Mouse (Mus musculus) kidney, adult 2 months (tissue): ENCODE measurements around the gene Dlg2.

Experiments used
- CTCF ChIP-seq: fragments of 200-500 bp; conservative IDR thresholded peaks from 2 replicates; pipeline ENCODE4 v1.5.1; 2011; ENCODE audit warnings: low read depth, mild to moderate bottlenecking, control low read depth, low read length, moderate library complexity, mixed read lengths; ENCODE audit not compliant: insufficient read depth, insufficient read length
- POLR2A ChIP-seq: fragments of 200-500 bp; IDR thresholded peaks from one replicate; pipeline ENCODE4 v1.6.1; 2011; ENCODE audit warnings: low read depth, low read length, control low read depth

DNA sequence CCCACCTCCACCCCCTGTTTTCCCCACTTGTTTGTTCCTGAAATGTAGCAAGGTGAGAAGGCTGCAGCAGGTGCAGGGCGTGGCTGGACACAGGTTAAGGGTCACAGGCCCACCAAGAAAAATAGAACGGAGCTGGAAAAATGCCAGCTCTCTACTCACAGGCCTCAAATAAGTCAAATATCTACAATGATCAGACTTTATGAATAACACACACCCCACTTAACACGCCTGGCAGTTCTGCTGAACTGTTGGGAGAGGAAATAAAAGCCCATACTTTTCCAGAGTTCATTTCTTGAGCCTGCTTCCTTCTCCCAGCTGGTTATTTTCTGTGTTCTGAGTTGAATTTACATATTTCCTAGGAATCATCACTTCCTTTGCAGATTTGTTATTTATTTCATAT lies 967.4 kb downstream of the Dlg2 start:
- no peak for TF ChIP-seq CTCF
- TF ChIP-seq POLR2A = no peak
